Mouse (Mus musculus) midbrain, embryonic 13.5 days (tissue): ENCODE measurements around the gene Alcam. TPM values are rescaled to one million over a fixed set of nuclear protein-coding genes. Genes with fewer than 3 reads are reported as not detected.

Source experiments
- ATAC-seq: fragments of 200-750 bp; cut with Nextera tagmentation; 2 replicates; pipeline ENCODE4 v1.8.0; 2017; ENCODE audit warnings: mild to moderate bottlenecking, moderate TSS enrichment, moderate library complexity
- H3K27ac ChIP-seq: fragments of 300-500 bp; sonication (generic); 2 replicates; pipeline ENCODE4 v1.5.1; 2015; ENCODE audit warnings: inconsistent platforms, mild to moderate bottlenecking, moderate library complexity
- H3K27me3 ChIP-seq: fragments of 300-500 bp; sonication (generic); 2 replicates; pipeline ENCODE4 v1.6.1; 2015; ENCODE audit warnings: mild to moderate bottlenecking, inconsistent platforms
- H3K36me3 ChIP-seq: fragments of 300-500 bp; sonication (generic); 2 replicates; pipeline ENCODE4 v1.6.1; 2015; ENCODE audit warnings: mild to moderate bottlenecking, inconsistent platforms
- H3K4me1 ChIP-seq: fragments of 300-500 bp; sonication (generic); replicated peaks from 2 replicates; pipeline ENCODE4 v1.6.1; 2015; ENCODE audit warnings: inconsistent platforms
- H3K4me2 ChIP-seq: fragments of 300-500 bp; sonication (generic); replicated peaks from 2 replicates; pipeline ENCODE4 v1.6.1; 2015; ENCODE audit warnings: moderate library complexity, mild to moderate bottlenecking, inconsistent platforms
- H3K4me3 ChIP-seq: fragments of 300-500 bp; sonication (generic); replicated peaks from 2 replicates; pipeline ENCODE4 v1.5.1; 2015; ENCODE audit warnings: mild to moderate bottlenecking, inconsistent platforms
- H3K9ac ChIP-seq: fragments of 300-500 bp; sonication (generic); replicated peaks from 2 replicates; pipeline ENCODE4 v1.6.1; 2015; ENCODE audit warnings: mild to moderate bottlenecking, inconsistent platforms
- H3K9me3 ChIP-seq: fragments of 300-500 bp; sonication (generic); 2 replicates; pipeline ENCODE4 v1.6.1; 2016; ENCODE audit warnings: mild to moderate bottlenecking, inconsistent platforms
- WGBS: fragments of 180-500 bp; shearing (Covaris S2); methylation state at CpG from one replicate; pipeline ENCODE4 v1.1.7; 2015; 5-methylcytosine and 5-hydroxymethylcytosine counted together
- polyA plus RNA-seq: library from polyadenylated mRNA; unstranded; fragments of >200 nt; fragmentation: Nextera tagmentation; extraction: Ambion mirVana; gene quantifications from 2 replicates; pipeline ENCODE4 v1.2.1, GENCODE M21; 2015

Alcam gene
- polyA plus RNA-seq, 1 experiment from 2014 or later = 13.7 TPM

GRCm38 (mm10) chr16:52292440-52293048, 161.3 kb downstream of the Alcam start:
- no peak overlapping the region for H3K27ac ChIP-seq
- H3K4me1 ChIP-seq = no peaks in the 10 kb centered on the region
- no peak overlapping the region for H3K4me2 ChIP-seq
- H3K36me3 ChIP-seq = no peaks in the 10 kb centered on the region
- no peaks in the 10 kb centered on the region for H3K9me3 ChIP-seq
- WGBS = 85% methylated on average over 3 of the region's 3 CpGs
- no peak overlapping the region for H3K9ac ChIP-seq
- H3K27me3 ChIP-seq = no peaks in the 10 kb centered on the region
- H3K4me3 ChIP-seq = no peak overlapping the region
- no peak for ATAC-seq

- Histone ChIP-seq H3K36me3 (no peaks in the 10 kb centered on the region), H3K27ac (no peak overlapping the region), H3K9ac (no peak overlapping the region), H3K4me2 (no peak overlapping the region), H3K4me3 (no peak overlapping the region), H3K4me1 (no peaks in the 10 kb centered on the region), H3K9me3 (no peaks in the 10 kb centered on the region), H3K27me3 (no peaks in the 10 kb centered on the region)
- ATAC-seq = no peak
- WGBS = 88% methylated on average over 2 of the region's 2 CpGs
These were observed 173.7 kb downstream of the Alcam start for GRCm38 (mm10) chr16:52280186-52280585.

- WGBS = 94% methylated on average over 4 of the region's 4 CpGs
- no peak overlapping the region for H3K4me2 ChIP-seq
- no peak for ATAC-seq
These were observed 188.8 kb downstream of the Alcam start for GRCm38 (mm10) chr16:52265066-52265465.

GRCm38 (mm10) chr16:52263751-52264150, 190.1 kb downstream of the Alcam start:
- Histone ChIP-seq H3K27ac (no peak overlapping the region), H3K4me3 (no peak overlapping the region), H3K27me3 (no peaks in the 10 kb centered on the region), H3K4me2 (no peak overlapping the region), H3K9ac (no peak overlapping the region), H3K4me1 (no peaks in the 10 kb centered on the region), H3K36me3 (no peaks in the 10 kb centered on the region), H3K9me3 (no peaks in the 10 kb centered on the region)
- ATAC-seq = no peak

More at GRCm38 (mm10) chr16:52265066-52265465, 188.8 kb downstream of the Alcam start:
- no peaks in the 10 kb centered on the region for H3K9me3 ChIP-seq
- no peaks in the 10 kb centered on the region for H3K36me3 ChIP-seq
- no peak overlapping the region for H3K4me3 ChIP-seq
- no peak overlapping the region for H3K9ac ChIP-seq
- no peak overlapping the region for H3K27ac ChIP-seq
- no peaks in the 10 kb centered on the region for H3K4me1 ChIP-seq
- no peaks in the 10 kb centered on the region for H3K27me3 ChIP-seq

GRCm38 (mm10) chr16:52262582-52262981, 191.3 kb downstream of the Alcam start:
- Histone ChIP-seq H3K4me3 (no peak overlapping the region), H3K9ac (no peak overlapping the region)
- WGBS = 12% methylated on average over 1 of the region's 1 CpGs

GRCm38 (mm10) chr16:52261755-52262154, 192.1 kb downstream of the Alcam start:
- ATAC-seq = no peak
- Histone ChIP-seq H3K27ac (no peak overlapping the region), H3K4me2 (no peak overlapping the region), H3K27me3 (no peaks in the 10 kb centered on the region), H3K4me3 (no peak overlapping the region), H3K9ac (no peak overlapping the region), H3K4me1 (no peaks in the 10 kb centered on the region), H3K36me3 (no peaks in the 10 kb centered on the region), H3K9me3 (no peaks in the 10 kb centered on the region)
- WGBS = 84% methylated on average over 1 of the region's 1 CpGs

More at GRCm38 (mm10) chr16:52262582-52262981, 191.3 kb downstream of the Alcam start:
- H3K27ac ChIP-seq = no peak overlapping the region
- no peaks in the 10 kb centered on the region for H3K27me3 ChIP-seq
- ATAC-seq = no peak
- no peaks in the 10 kb centered on the region for H3K36me3 ChIP-seq
- no peaks in the 10 kb centered on the region for H3K4me1 ChIP-seq
- H3K9me3 ChIP-seq = no peaks in the 10 kb centered on the region
- H3K4me2 ChIP-seq = no peak overlapping the region

- ATAC-seq = no peak
- Histone ChIP-seq H3K27ac (no peak overlapping the region), H3K4me3 (no peak overlapping the region), H3K9ac (no peak overlapping the region), H3K9me3 (no peaks in the 10 kb centered on the region), H3K4me2 (no peak overlapping the region), H3K36me3 (no peaks in the 10 kb centered on the region), H3K4me1 (no peaks in the 10 kb centered on the region), H3K27me3 (no peaks in the 10 kb centered on the region)
- WGBS = 90% methylated on average over 4 of the region's 4 CpGs
These were observed 202.9 kb downstream of the Alcam start for GRCm38 (mm10) chr16:52250935-52251334.

- no peak overlapping the region for H3K27ac ChIP-seq
- H3K9me3 ChIP-seq = no peaks in the 10 kb centered on the region
- H3K36me3 ChIP-seq = no peaks in the 10 kb centered on the region
- H3K27me3 ChIP-seq = no peaks in the 10 kb centered on the region
- no peak overlapping the region for H3K4me2 ChIP-seq
- 91% methylated on average over 4 of the region's 4 CpGs for WGBS
- no peaks in the 10 kb centered on the region for H3K4me1 ChIP-seq
- H3K4me3 ChIP-seq = no peak overlapping the region
- no peak overlapping the region for H3K9ac ChIP-seq
- ATAC-seq = no peak
These were observed 203.7 kb downstream of the Alcam start for GRCm38 (mm10) chr16:52250196-52250595.

GRCm38 (mm10) chr16:52243421-52243973, 210.4 kb downstream of the Alcam start:
- Histone ChIP-seq H3K9me3 (no peaks in the 10 kb centered on the region), H3K9ac (no peak overlapping the region), H3K36me3 (no peaks in the 10 kb centered on the region), H3K27ac (no peak overlapping the region), H3K4me3 (no peak overlapping the region), H3K4me2 (no peak overlapping the region), H3K4me1 (no peaks in the 10 kb centered on the region), H3K27me3 (no peaks in the 10 kb centered on the region)
- peak; percentile 17; the same call in 1 of the 2 replicates for ATAC-seq
- WGBS = 92% methylated on average over 4 of the region's 4 CpGs

- no peaks in the 10 kb centered on the region for H3K9me3 ChIP-seq
- 88% methylated on average over 2 of the region's 2 CpGs for WGBS
These were observed 211.7 kb downstream of the Alcam start for GRCm38 (mm10) chr16:52242144-52242543.

GRCm38 (mm10) chr16:52229930-52230329, 223.9 kb downstream of the Alcam start:
- Histone ChIP-seq H3K9ac (no peak overlapping the region), H3K4me1 (no peaks in the 10 kb centered on the region), H3K27ac (no peak overlapping the region), H3K4me2 (no peak overlapping the region), H3K9me3 (no peaks in the 10 kb centered on the region), H3K4me3 (no peak overlapping the region), H3K27me3 (no peaks in the 10 kb centered on the region), H3K36me3 (no peaks in the 10 kb centered on the region)
- ATAC-seq = no peak
- 64% methylated on average over 2 of the region's 2 CpGs for WGBS

More at GRCm38 (mm10) chr16:52242144-52242543, 211.7 kb downstream of the Alcam start:
- Histone ChIP-seq H3K9ac (no peak overlapping the region), H3K4me1 (no peaks in the 10 kb centered on the region), H3K4me3 (no peak overlapping the region), H3K27ac (no peak overlapping the region), H3K36me3 (no peaks in the 10 kb centered on the region), H3K4me2 (no peak overlapping the region), H3K27me3 (no peaks in the 10 kb centered on the region)
- no peak for ATAC-seq

GRCm38 (mm10) chr16:52229446-52229845, 224.4 kb downstream of the Alcam start:
- no peak overlapping the region for H3K4me2 ChIP-seq
- WGBS = 69% methylated on average over 7 of the region's 7 CpGs
- H3K27me3 ChIP-seq = no peaks in the 10 kb centered on the region

GRCm38 (mm10) chr16:52222896-52223295, 231.0 kb downstream of the Alcam start:
- no peak overlapping the region for H3K9ac ChIP-seq
- H3K4me2 ChIP-seq = no peak overlapping the region
- H3K9me3 ChIP-seq = no peaks in the 10 kb centered on the region
- no peak overlapping the region for H3K4me3 ChIP-seq
- H3K27me3 ChIP-seq = no peaks in the 10 kb centered on the region
- no peak overlapping the region for H3K27ac ChIP-seq
- no peaks in the 10 kb centered on the region for H3K36me3 ChIP-seq
- H3K4me1 ChIP-seq = no peaks in the 10 kb centered on the region
- WGBS = 91% methylated on average over 4 of the region's 4 CpGs
- ATAC-seq = no peak

More at GRCm38 (mm10) chr16:52229446-52229845, 224.4 kb downstream of the Alcam start:
- no peak overlapping the region for H3K4me3 ChIP-seq
- no peaks in the 10 kb centered on the region for H3K36me3 ChIP-seq
- no peaks in the 10 kb centered on the region for H3K4me1 ChIP-seq
- H3K9me3 ChIP-seq = no peaks in the 10 kb centered on the region
- no peak for ATAC-seq
- H3K27ac ChIP-seq = no peak overlapping the region
- H3K9ac ChIP-seq = no peak overlapping the region
